In genomic region chr6:39066935-39067578, GRCm38 (mm10) we compare ENCODE assay signal across 8 mouse cellular contexts. TPM values are rescaled to one million over a fixed set of nuclear protein-coding genes. Genes with fewer than 3 reads are reported as not detected.
DNase-seq lines count a peak whose midpoint lies in the region; ATAC-seq lines count a peak whose summit lies in the region.

No protein-coding gene starts in this region.

- 50% methylated on average over 12 of the region's 12 CpGs for WGBS in midbrain, embryonic 11.5 days

- H3K4me3 ChIP-seq in midbrain, embryonic 11.5 days (ENCODE audit: low read depth, low read length) = no peak overlapping the region

- no peak overlapping the region for H3K27ac ChIP-seq in midbrain, embryonic 11.5 days (ENCODE audit: low read depth, low read length)

- H3K9me3 ChIP-seq in midbrain, embryonic 11.5 days (ENCODE audit: control insufficient read depth, low read length) = no peaks in the 10 kb centered on the region

- H3K36me3 ChIP-seq in midbrain, embryonic 11.5 days (ENCODE audit: control insufficient read depth, insufficient read depth, low read length) = no peaks in the 10 kb centered on the region

- DNase-seq in adrenal gland, adult 18-20 months (ENCODE audit: low spot score in 2 of 2) = peak; percentile 83 to 85
- DNase-seq in cerebellum, postnatal 36 days = peak; percentile 84 to 85
- DNase-seq in gastrocnemius, adult 18-20 months (ENCODE audit: low spot score) = peak; percentile 74
- peak; percentile 70 for DNase-seq in kidney, adult 11 months
- peak; percentile 75 to 81 for DNase-seq in left cerebral cortex, postnatal 36 days (ENCODE audit: low spot score in 2 of 2)
- DNase-seq in midbrain, embryonic 11.5 days (ENCODE audit: low spot score, missing footprints) = peak; percentile 98
- DNase-seq in skeletal muscle tissue, adult 2 months (ENCODE audit: low read depth, low spot score) = peak; percentile 58

- no peaks in the 10 kb centered on the region for H3K4me1 ChIP-seq in midbrain, embryonic 11.5 days (ENCODE audit: control insufficient read depth, insufficient read depth, low read length)

- ATAC-seq in midbrain, embryonic 11.5 days (ENCODE audit: low FRiP score) = peak; percentile 82
- ATAC-seq in activated CD4-positive, CD25-positive, alpha-beta regulatory T cell, adult 4 months = no peak

- H3K9ac ChIP-seq in midbrain, embryonic 11.5 days (ENCODE audit: low read length) = no peak overlapping the region

- no peaks in the 10 kb centered on the region for H3K27me3 ChIP-seq in midbrain, embryonic 11.5 days (ENCODE audit: control insufficient read depth, insufficient read depth, low read length)

- H3K4me2 ChIP-seq in midbrain, embryonic 11.5 days = no peak overlapping the region

- intact Hi-C loops in left cerebral cortex, postnatal 36 days (cut with DNase I) = loop anchor here (1.0 to 5.0 kb wide), 3 partner anchors 193 to 415 kb away; no protein-coding TSS in a partner anchor

RNA-seq across cellular contexts. Expression of gene Parp12, which starts 51.1 kb away (rescaled TPM):
- 10 to 100 TPM; 14.4 to 16.1 TPM for total RNA-seq in adrenal gland, adult 18-20 months (2021)
- total RNA-seq in gastrocnemius, adult 18-20 months (2021) = 1 to 10 TPM; 3.1 to 3.4 TPM
- total RNA-seq in left cerebral cortex, postnatal 36 days (2021) = 1 to 10 TPM; 4.3 to 5.1 TPM
- 2.0 and 3.1 TPM in 2 replicates for polyA plus RNA-seq in midbrain, embryonic 11.5 days (2014; fragmentation: Nextera tagmentation; extraction: Ambion mirVana)
- polyA plus RNA-seq in activated CD4-positive, CD25-positive, alpha-beta regulatory T cell, adult 4 months (2017; shearing (Covaris generic)) = 1 to 10 TPM; 2.5 to 3.9 TPM
